Mouse (Mus musculus) spleen, postnatal 36 days (tissue): ENCODE data around the gene Gstp3.
A peak's percentile ranks its signal among the peaks of the same experiment; 100 is the strongest.
"Not testable (repeated sequence)": the region's sequence is repeated elsewhere in the genome, so short reads cannot be mapped to it uniquely, and the experiment has no call there.

Experiments
- DNase-seq, 2 experiments: peaks; one replicate each; pipeline ENCODE4 v3.0.0; 2022; ENCODE audit warnings: low spot score in 2 of 2, mixed read lengths in 1 of 2

Gstp3 gene

DNA sequence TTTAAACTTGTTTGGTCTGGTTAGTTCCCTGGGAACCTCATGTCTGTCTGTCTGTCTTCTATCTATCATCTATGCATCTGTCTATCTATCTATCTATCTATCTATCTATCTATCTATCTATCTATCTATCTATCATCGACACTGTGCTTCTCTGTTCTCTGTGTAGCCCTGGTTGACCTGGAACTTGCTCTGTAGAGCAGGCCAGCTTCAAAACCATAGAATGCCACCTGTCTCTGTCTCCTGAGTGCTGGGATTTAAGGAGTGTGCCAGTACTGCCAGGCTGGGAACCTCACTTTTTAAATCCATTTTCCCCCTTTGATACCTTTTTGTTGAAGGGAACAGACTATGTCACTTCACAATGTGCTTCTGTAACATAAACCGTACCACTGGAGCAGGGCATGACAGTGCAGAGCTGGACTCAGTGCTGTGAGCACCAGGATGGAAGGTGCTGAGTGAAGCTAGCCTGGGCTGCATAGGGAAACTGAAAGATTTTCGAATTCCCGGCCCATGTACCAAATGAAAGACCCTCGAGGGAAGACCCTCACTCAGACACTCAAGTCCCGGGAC lies 1.6 kb upstream of the Gstp3 start:
- no peak for DNase-seq

- not testable (repeated sequence) for DNase-seq
Observed at GRCm38 (mm10) chr19:4060044-4060898, 902 bp upstream of the Gstp3 start.

- DNase-seq: no peak
Observed at GRCm38 (mm10) chr19:4058581-4058980, 788 bp downstream of the Gstp3 start.

GRCm38 (mm10) chr19:4057962-4058361 lies 1.4 kb downstream of the Gstp3 start:
- no peak for DNase-seq

GRCm38 (mm10) chr19:4057389-4057788 lies 2.0 kb downstream of the Gstp3 start:
- no peak for DNase-seq

DNA sequence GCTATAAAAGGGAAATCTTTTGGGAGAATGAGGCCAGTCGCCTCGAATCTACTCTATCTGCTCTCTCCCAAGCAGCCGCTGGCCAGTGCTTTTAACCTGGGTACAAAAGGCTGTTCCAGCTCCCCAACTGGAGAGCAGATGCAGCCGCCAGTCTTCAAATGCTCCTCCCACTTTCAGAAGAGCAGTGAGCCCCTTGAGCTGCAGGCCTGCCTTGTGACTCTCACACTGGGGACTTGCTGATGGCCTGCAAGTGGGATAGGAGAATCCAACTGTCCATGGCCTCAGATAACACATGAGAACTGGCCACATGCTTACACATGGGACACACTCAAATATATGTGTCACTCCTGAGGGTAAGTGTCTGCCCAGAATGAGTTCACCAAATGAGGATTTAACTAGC lies 2.6 kb downstream of the Gstp3 start:
- no peak for DNase-seq

DNA sequence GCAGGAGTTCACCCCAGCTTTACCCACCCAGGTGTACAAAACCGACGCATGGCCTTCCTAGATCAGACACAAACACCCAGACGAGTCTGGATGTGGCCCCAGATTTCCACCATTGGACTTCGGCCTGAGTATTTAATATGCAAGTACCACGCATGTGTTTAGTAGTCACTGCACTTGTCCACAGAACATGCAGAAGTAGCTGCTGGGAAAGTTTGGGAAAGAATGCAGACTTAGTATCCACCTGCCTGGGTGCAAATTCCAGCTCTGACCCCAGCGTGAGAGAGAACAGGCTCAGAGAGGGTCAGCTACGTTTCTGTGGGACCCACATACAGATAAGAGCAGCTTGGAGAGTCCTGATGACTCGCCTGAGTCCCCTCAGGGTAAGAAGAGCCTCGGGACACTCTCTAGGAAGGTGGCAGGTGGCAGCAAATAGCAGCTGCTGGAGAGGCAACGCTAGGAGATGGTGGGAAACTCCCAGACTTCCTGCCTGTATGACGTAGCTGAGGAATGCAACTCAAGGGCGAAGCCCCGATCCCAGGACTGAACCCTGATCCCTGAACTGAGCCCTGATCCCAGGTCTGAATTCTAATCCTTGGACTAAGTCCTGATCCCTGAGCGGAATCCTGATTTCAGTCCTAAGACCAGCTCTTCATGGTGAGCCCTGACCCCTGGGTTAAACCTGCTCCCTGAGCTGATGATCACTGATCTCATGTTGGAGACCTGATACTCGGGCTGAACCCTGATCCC lies 3.2 kb downstream of the Gstp3 start:
- DNase-seq: no peak

DNA sequence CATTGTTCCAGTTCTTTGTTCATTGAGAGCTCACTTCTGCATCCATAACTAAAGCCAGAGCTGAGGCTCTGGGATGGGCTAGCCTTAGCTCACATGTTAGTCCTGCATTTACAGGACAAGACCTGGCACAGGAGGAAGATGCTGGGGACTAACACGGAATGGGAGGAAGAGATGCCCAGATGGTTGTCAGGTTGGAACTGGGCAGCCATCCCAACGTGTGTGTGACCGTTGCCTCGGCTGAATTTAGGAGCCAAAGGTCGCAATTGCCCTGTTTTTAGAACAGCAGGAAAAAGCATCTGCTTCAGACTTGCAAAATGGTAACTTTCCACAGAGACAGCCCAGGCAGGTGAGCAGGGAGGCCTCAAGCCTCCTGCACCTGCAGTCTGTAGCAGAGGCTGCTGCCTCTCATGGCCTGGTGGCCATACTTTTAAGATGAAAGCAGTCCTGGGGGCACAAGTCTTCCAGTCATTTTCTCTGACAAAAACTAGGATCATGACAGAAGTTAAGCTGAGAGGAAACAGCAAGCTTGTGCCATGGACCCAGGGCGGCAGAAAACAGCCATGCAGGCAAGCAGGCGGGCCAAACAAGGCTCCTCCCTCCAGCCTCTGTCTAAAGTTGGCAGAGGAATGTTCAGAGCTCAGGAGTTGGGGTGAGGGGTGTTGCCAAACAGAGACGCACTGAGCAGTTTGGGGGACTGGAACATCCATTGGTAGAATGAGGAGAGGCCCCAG lies 4.0 kb downstream of the Gstp3 start:
- no peak for DNase-seq

- DNase-seq: no peak
Observed at GRCm38 (mm10) chr19:4054613-4055012, 4.8 kb downstream of the Gstp3 start.

DNA sequence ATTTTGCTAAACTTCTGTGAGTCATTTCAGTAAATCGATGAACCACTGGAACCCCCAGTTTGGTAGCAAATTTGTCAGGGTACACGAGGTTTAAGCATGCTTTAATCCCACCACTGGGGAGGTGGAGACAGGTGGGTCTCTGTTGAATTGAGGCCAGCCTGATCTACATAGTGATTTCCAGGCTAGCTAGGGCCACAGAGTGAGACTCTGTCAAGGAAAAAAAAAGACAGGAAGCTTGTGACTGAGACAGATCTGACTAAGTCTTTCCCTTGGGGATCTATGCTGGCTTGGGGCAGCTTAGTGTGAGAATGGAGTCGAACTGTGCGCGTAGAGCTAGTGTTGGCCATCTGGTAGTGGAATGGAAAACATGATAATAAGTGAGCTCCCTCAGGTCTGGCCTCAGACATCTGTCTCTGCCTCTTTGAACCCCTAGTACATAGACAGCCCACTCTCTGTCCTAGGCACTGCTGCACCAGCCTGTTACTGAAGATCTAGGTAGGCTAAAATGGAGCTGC lies 6.8 kb downstream of the Gstp3 start:
- no peak for DNase-seq

DNA sequence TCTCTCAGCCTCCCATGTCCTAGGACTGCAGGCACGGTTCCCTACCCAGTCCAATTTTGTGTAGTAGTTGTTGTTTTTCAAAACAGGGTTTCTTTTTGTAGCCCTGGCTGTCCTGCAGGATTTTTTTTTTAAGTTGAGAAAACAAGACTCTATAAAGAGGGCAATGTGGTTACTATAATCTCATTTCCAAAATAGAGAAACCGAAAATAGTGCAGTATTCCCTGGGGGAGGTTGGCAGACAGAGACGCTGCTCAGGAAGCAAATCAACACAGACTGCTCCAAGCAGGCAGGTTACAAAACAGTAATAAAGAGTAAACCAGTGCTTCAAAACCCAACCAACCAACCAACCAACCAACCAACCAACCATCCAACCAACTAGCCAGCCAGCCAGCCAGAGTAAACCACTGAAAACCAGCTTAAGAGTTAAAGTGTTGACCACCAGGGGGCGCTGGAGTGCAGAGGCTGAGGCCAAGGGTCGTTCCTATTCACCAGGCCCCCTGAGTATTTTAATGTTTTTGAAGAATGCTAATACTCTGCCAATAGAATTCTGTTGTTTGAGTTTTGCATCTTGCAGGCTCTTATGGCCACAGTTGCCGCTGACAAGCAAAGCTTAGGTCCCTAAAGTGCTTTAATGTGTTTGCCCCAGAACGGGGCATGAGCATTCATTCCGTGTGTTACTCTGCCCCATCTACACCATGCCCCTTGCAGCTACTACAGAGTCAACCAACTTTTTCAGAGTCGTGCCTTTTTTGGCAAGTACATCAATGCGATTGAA lies 7.4 kb downstream of the Gstp3 start:
- peak; percentile 52 to 65 for DNase-seq

DNA sequence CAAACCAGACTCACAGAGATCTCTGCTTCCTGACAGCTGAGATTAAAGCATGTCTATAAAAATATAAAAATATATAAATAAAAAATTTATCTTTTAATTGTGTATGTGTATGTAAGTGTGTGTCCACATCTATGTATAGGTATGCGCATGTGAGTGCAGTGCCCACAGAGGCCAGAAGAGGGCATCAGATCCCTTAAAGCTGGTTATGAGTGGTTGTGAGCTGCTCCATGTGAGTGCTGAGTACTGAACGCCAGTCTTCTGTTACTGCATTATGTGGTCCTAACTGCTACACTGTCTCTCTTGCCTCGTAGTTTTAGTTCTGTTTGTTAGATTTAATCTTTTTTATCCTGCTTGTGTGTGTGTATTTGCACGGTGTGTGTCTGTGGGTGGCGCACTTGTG lies 8.4 kb downstream of the Gstp3 start:
- no peak for DNase-seq

GRCm38 (mm10) chr19:4049069-4049468 lies 10.3 kb downstream of the Gstp3 start:
- DNase-seq: not testable (repeated sequence)

GRCm38 (mm10) chr19:4047859-4048258 lies 11.5 kb downstream of the Gstp3 start:
- peak; percentile 71 to 81 for DNase-seq

GRCm38 (mm10) chr19:4046866-4047254 lies 12.5 kb downstream of the Gstp3 start:
- DNase-seq: peak; percentile 26 to 49

- peak; percentile 29 to 61 for DNase-seq
Observed at GRCm38 (mm10) chr19:4045966-4046865, 13.2 kb downstream of the Gstp3 start, which contains the start of gene Gstp2. TSS of gene Gstp2 (minus strand) at chr19:4046023.

GRCm38 (mm10) chr19:4044109-4044508 lies 15.3 kb downstream of the Gstp3 start:
- not testable (repeated sequence) for DNase-seq

DNA sequence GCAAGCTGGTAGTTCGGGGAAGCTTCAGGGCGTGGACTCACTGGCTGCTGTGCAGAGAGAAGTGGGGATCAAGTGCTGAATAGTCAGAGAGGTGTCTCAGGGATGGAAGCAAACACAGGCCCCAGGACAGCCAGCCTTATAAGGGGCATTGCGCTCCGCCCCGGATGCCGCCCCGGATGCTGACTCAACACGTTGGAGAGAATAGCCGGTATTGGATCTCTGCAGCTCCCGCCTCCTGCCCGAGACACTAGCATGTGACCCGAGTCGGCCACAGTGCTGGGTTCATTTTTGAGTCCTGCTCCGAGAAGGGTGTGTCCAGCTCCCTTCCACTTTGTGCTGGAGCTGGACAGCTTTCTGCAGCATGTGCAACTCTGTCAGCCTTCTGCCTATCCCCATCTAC lies 17.2 kb downstream of the Gstp3 start:
- DNase-seq: no peak

DNA sequence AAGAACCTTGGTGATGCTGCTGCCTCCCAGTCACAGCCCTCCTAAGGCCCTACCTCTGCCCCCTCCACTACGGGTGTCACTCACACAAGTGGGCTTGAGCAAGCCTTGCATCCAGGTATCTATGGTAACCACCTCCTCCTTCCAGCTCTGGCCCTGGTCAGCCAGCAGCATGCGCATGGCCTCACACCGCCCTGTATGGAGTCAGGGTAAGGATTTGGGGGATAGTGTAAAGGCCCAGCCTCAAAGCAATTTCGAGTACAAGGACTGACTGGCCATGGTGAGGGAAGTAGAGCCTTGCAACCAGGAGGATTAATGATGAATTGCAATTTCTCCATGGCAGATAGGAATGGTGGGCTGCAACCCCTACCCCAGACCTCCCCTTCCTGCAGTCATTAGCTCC lies 17.9 kb downstream of the Gstp3 start:
- DNase-seq: not testable (repeated sequence)

GRCm38 (mm10) chr19:4040941-4041340 lies 18.4 kb downstream of the Gstp3 start:
- not testable (repeated sequence) for DNase-seq
